Mouse (Mus musculus) C2C12 (cell line): ENCODE measurements around the gene Mybphl.

Experiments used
- CEBPB ChIP-seq: IDR thresholded peaks from one replicate; pipeline ENCODE4 v1.6.1; 2011; ENCODE audit warnings: low read depth, mild to moderate bottlenecking, control low read depth, moderate library complexity
- CTCF ChIP-seq: IDR thresholded peaks from one replicate; pipeline ENCODE4 v1.5.1; 2011; ENCODE audit not compliant: control insufficient read depth, insufficient read depth, insufficient read length
- FOSL1 ChIP-seq: IDR thresholded peaks from one replicate; pipeline ENCODE4 v1.8.0; 2011; ENCODE audit warnings: mild to moderate bottlenecking, low read length; ENCODE audit not compliant: poor library complexity, insufficient read depth, severe bottlenecking
- MAX ChIP-seq: IDR thresholded peaks from one replicate; pipeline ENCODE4 v1.6.1; 2011; ENCODE audit warnings: mild to moderate bottlenecking, control low read depth
- USF1 ChIP-seq: IDR thresholded peaks from one replicate; pipeline ENCODE4 v1.6.1; 2011; ENCODE audit warnings: low read depth, mild to moderate bottlenecking, control low read depth, moderate library complexity

- TF ChIP-seq CTCF (no peak), USF1 (no peak), FOSL1 (no peak), MAX (no peak), CEBPB (no peak)
Observed at GRCm38 (mm10) chr3:108378875-108379663, 14.4 kb downstream of the Mybphl start.
